Mouse (Mus musculus) CD4-positive, CD25-positive, alpha-beta regulatory T cell, adult 4 months (primary cell): ENCODE measurements around the gene Marf1. TPM values are rescaled to one million over a fixed set of nuclear protein-coding genes. Genes with fewer than 3 reads are reported as not detected.
A peak's percentile ranks its signal among the peaks of the same experiment; 100 is the strongest.
"Not testable (repeated sequence)": the region's sequence is repeated elsewhere in the genome, so short reads cannot be mapped to it uniquely, and the experiment has no call there.

Experiments used
- ATAC-seq: one replicate; pipeline ENCODE4 v1.8.0; 2017
- polyA plus RNA-seq, 2 experiments: library from polyadenylated mRNA; unstranded; fragments of 100-300 nt; shearing (Covaris generic); gene quantifications; one replicate each; pipeline ENCODE4 v1.2.1; 2017

The Marf1 gene
- polyA plus RNA-seq, 2 experiments from 2014 or later: 24.5 to 30.0 TPM

GRCm38 (mm10) chr16:14135014-14135413, 28.1 kb downstream of the Marf1 start:
- ATAC-seq: no peak

GRCm38 (mm10) chr16:14131838-14132237, 31.3 kb downstream of the Marf1 start:
- no peak for ATAC-seq

GRCm38 (mm10) chr16:14131376-14131775, 31.8 kb downstream of the Marf1 start:
- no peak for ATAC-seq

- ATAC-seq: no peak
These were observed 32.4 kb downstream of the Marf1 start for GRCm38 (mm10) chr16:14130796-14131195.

GRCm38 (mm10) chr16:14128977-14129376, 34.2 kb downstream of the Marf1 start:
- no peak for ATAC-seq

- no peak for ATAC-seq
These were observed 37.9 kb downstream of the Marf1 start for GRCm38 (mm10) chr16:14125253-14125652.

GRCm38 (mm10) chr16:14124709-14125108, 38.4 kb downstream of the Marf1 start:
- no peak for ATAC-seq

GRCm38 (mm10) chr16:14123901-14124300, 39.2 kb downstream of the Marf1 start:
- no peak for ATAC-seq

- no peak for ATAC-seq
These were observed 40.6 kb downstream of the Marf1 start for GRCm38 (mm10) chr16:14122586-14122985.

- no peak for ATAC-seq
These were observed 41.6 kb downstream of the Marf1 start for GRCm38 (mm10) chr16:14121563-14121962.

GRCm38 (mm10) chr16:14120941-14121340, 42.2 kb downstream of the Marf1 start:
- no peak for ATAC-seq

GRCm38 (mm10) chr16:14117299-14117698, 45.9 kb downstream of the Marf1 start:
- no peak for ATAC-seq

GRCm38 (mm10) chr16:14112742-14113141, 50.4 kb downstream of the Marf1 start:
- ATAC-seq: no peak

- no peak for ATAC-seq
These were observed 51.0 kb downstream of the Marf1 start for GRCm38 (mm10) chr16:14112133-14112532.

- ATAC-seq: no peak
These were observed 52.2 kb downstream of the Marf1 start for GRCm38 (mm10) chr16:14110922-14111321.

GRCm38 (mm10) chr16:14109651-14110230, 53.4 kb downstream of the Marf1 start:
- ATAC-seq: no peak

- ATAC-seq: no peak
These were observed 57.3 kb downstream of the Marf1 start for GRCm38 (mm10) chr16:14105891-14106290.

- no peak for ATAC-seq
These were observed 71.4 kb downstream of the Marf1 start for GRCm38 (mm10) chr16:14091771-14092170.

GRCm38 (mm10) chr16:14089296-14089695, 73.9 kb downstream of the Marf1 start:
- no peak for ATAC-seq

- peak; percentile 94 for ATAC-seq
These were observed 74.9 kb downstream of the Marf1 start for GRCm38 (mm10) chr16:14088249-14088648.

GRCm38 (mm10) chr16:14082925-14083324, 80.2 kb downstream of the Marf1 start:
- no peak for ATAC-seq

- no peak for ATAC-seq
These were observed 92.5 kb downstream of the Marf1 start for GRCm38 (mm10) chr16:14070471-14071169.

GRCm38 (mm10) chr16:14068701-14069100, 94.5 kb downstream of the Marf1 start:
- not testable (repeated sequence) for ATAC-seq

- ATAC-seq: not testable (repeated sequence)
These were observed 96.6 kb downstream of the Marf1 start for GRCm38 (mm10) chr16:14066571-14066970.
